Mouse (Mus musculus) liver, adult 2 months (tissue): ENCODE results near the gene Arhgef16.

ENCODE experiments used
- CTCF ChIP-seq: fragments of 200-500 bp; IDR thresholded peaks from 2 replicates; pipeline ENCODE4 v1.5.1; 2011; ENCODE audit warnings: low read depth, low read length, control low read depth
- POLR2A ChIP-seq: fragments of 200-500 bp; IDR thresholded peaks from 2 replicates; pipeline ENCODE4 v1.6.1; 2011; ENCODE audit warnings: low read length, control low read depth; ENCODE audit not compliant: insufficient read depth; ENCODE audit errors: extremely low read depth

GRCm38 (mm10) chr4:154331271-154331670 is 29.8 kb upstream of the Arhgef16 start:
- no peak for TF ChIP-seq POLR2A
- no peak for TF ChIP-seq CTCF
